Mouse (Mus musculus) limb, embryonic 12.5 days (tissue): ENCODE measurements around the gene Vil1. TPM values are rescaled to one million over a fixed set of nuclear protein-coding genes. Genes with fewer than 3 reads are reported as not detected.
A peak's percentile ranks its signal among the peaks of the same experiment; 100 is the strongest.

Experiments
- ATAC-seq: fragments of 200-750 bp; cut with Nextera tagmentation; 2 replicates; pipeline ENCODE4 v1.8.0; 2017; ENCODE audit warnings: low read depth, moderate TSS enrichment; ENCODE audit not compliant: insufficient number of reproducible peaks, insufficient read depth, low FRiP score, low TSS enrichment
- H3K27ac ChIP-seq: fragments of 300-500 bp; sonication (generic); 2 replicates; pipeline ENCODE4 v1.5.1; 2016; ENCODE audit warnings: mild to moderate bottlenecking, moderate library complexity
- H3K27me3 ChIP-seq: fragments of 300-500 bp; sonication (generic); 2 replicates; pipeline ENCODE4 v1.6.1; 2016; ENCODE audit warnings: mild to moderate bottlenecking, moderate library complexity
- H3K36me3 ChIP-seq: fragments of 300-500 bp; sonication (generic); 2 replicates; pipeline ENCODE4 v1.6.1; 2016; ENCODE audit warnings: mild to moderate bottlenecking, moderate library complexity
- H3K4me1 ChIP-seq: fragments of 300-500 bp; sonication (generic); replicated peaks from 2 replicates; pipeline ENCODE4 v1.6.1; 2016
- H3K4me2 ChIP-seq: fragments of 300-500 bp; sonication (generic); 2 replicates; pipeline ENCODE4 v1.6.1; 2016; ENCODE audit warnings: mild to moderate bottlenecking, moderate library complexity
- H3K4me3 ChIP-seq: fragments of 300-500 bp; sonication (generic); replicated peaks from 2 replicates; pipeline ENCODE4 v1.5.1; 2016; ENCODE audit warnings: mild to moderate bottlenecking
- H3K9ac ChIP-seq: fragments of 300-500 bp; sonication (generic); replicated peaks from 2 replicates; pipeline ENCODE4 v1.6.1; 2016; ENCODE audit warnings: mild to moderate bottlenecking, moderate library complexity
- H3K9me3 ChIP-seq: fragments of 300-500 bp; sonication (generic); 2 replicates; pipeline ENCODE4 v1.6.1; 2016; ENCODE audit warnings: mild to moderate bottlenecking, moderate library complexity
- WGBS: fragments of 180-500 bp; shearing (Covaris S2); methylation state at CpG from one replicate; pipeline ENCODE4 v1.1.7; 2016; 5-methylcytosine and 5-hydroxymethylcytosine counted together
- polyA plus RNA-seq: library from polyadenylated mRNA; unstranded; fragments of >200 nt; fragmentation: Nextera tagmentation; extraction: Ambion mirVana; gene quantifications from 2 replicates; pipeline ENCODE4 v1.2.1, GENCODE M21; 2016

Vil1 gene
- polyA plus RNA-seq, result 0.19 TPM in 2 replicates

DNA sequence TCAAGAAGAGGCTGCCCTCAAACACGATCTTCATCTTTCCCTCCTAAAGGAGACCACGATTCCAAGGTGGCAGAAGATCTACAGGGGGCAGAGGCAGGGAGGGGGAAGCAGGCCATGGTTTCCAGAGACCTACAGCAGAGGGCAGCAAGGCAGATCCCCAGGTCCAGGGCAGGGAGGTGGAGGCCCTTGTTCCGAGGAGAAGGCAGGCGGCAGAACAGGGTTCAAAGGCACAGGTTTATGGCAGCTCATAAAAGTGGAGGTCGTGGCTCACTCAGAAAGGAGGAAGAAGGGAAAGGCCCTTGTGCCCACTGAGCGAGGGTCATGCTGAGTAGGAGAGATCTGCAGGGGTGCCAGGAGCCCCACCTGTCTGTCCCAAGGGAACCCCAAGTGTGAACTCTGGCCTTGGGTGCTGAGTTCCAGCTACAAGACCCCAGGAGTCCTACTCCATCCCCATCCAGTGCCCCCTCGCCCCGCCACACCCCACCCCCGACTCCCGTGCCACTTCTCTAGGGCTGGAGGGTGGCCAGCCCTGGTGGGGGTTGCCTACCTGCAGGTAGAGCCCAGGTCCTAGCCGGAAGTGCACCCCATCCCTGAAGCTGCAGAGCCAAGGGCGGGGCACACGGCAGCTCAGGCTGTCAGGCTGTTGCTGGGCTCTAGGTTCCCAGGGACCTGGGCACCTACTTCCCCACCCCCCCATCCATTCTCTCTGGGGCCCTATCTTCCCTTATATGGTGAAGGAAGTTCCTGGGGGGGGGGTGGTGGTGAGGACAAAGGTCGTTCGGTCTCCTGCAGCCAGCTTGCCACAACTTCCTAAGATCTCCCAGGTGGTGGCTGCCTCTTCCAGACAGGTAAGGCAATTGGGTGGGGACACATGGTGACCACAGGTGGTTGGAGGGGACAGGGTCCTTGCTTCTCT, at the start of gene Vil1:
TSS of gene Vil1 (plus strand) at position 788 of the 916 bp plus-strand sequence.
- Histone ChIP-seq H3K9me3 (no peaks in the 10 kb centered on the region), H3K4me1 (peaks cover 11% of the 10 kb centered on the region), H3K4me3 (no peak within 1 kb of the TSS), H3K27ac (no peak within 1 kb of the TSS), H3K36me3 (no peaks in the 10 kb centered on the region), H3K9ac (no peak within 1 kb of the TSS), H3K27me3 (0 out of 2 replicates have a peak, but pooled peaks cover 5% of the 10 kb centered on the region), H3K4me2 (no peak within 1 kb of the TSS)
- 33% methylated on average over 15 of the region's 15 CpGs for WGBS
- 0 out of 2 replicates have a peak, but pooled peaks have one; percentile 29 for ATAC-seq

DNA sequence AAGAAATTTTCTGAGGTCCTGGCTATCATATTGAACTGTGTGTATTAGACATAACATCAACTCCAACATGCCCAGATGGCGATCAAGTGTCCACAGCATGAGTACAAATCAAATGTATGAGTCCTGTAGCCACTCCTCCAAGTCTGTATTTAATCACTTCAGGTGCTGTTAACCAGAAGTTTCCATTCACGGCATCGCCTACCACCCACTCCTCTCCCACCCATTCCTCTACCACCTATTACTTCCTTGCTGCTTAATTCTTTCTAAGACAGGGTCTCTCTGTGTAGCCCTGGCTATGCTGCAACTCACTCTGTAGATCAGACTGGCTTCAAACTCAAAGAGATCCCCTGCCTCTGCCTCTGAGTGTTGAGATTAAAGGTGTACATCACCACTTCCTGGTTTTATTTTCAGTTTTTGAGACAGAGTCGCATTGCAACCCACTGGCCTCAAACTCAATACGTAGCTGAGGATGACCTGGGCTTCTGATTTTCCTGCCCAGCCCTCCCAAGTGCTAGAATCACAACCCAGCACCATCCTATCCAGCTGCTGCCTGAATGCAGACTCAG, 49.1 kb upstream of the Vil1 start:
- H3K9me3 ChIP-seq, result no peaks in the 10 kb centered on the region
- 75% methylated on average over 5 of the region's 5 CpGs for WGBS
- no peak overlapping the region for H3K4me3 ChIP-seq
- H3K27me3 ChIP-seq, result no peaks in the 10 kb centered on the region
- H3K4me2 ChIP-seq, result no peak overlapping the region
- H3K9ac ChIP-seq, result no peak overlapping the region
- no peaks in the 10 kb centered on the region for H3K36me3 ChIP-seq
- H3K4me1 ChIP-seq, result peaks cover 16% of the 10 kb centered on the region
- peak overlapping the region; percentile 50; the same call in 1 of the 2 replicates for H3K27ac ChIP-seq
- ATAC-seq, result no peak

DNA sequence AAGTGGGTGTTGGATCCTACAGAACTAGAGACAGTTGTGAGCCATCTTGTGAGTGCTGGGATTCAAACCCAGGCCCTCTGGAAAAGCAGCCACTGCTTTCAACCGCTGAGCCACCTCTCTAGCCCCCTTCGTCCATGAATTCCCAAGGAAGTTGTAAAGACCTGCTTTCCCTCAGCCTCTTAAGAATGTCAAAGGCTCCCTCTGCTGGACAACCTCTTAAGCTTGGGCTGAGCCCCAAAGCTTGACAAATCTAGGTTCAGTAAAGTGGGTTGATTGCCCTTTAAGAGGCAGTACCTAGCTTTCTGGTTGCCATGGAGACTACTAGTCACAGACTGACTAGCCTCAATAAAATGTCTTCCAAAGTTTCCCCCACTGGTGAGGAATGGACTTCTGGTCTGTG, 47.4 kb upstream of the Vil1 start, which contains the start of gene Catip:
TSS of gene Catip (plus strand) at position 297 of the 400 bp plus-strand sequence.
- Histone ChIP-seq H3K4me1 (peaks cover 16% of the 10 kb centered on the region), H3K9ac (peak within 1 kb of the TSS; percentile 23; the same call in 1 of the 2 replicates), H3K36me3 (no peaks in the 10 kb centered on the region), H3K4me2 (peak within 1 kb of the TSS; percentile 38), H3K27ac (peak within 1 kb of the TSS; percentile 77), H3K27me3 (no peaks in the 10 kb centered on the region), H3K4me3 (peak within 1 kb of the TSS; percentile 7; the same call in 1 of the 2 replicates), H3K9me3 (no peaks in the 10 kb centered on the region)
- 0% methylated on average over 2 of the region's 2 CpGs for WGBS
- ATAC-seq, result peak; percentile 85

GRCm38 (mm10) chr1:74362325-74363229, 46.6 kb upstream of the Vil1 start:
- Histone ChIP-seq H3K4me3 (peak overlapping the region; percentile 7; the same call in 1 of the 2 replicates), H3K4me1 (peaks cover 16% of the 10 kb centered on the region), H3K36me3 (no peaks in the 10 kb centered on the region), H3K27me3 (0 out of 2 replicates have a peak, but pooled peaks cover under 1% of the 10 kb centered on the region), H3K9ac (peak overlapping the region; percentile 23; the same call in 1 of the 2 replicates), H3K4me2 (peak overlapping the region; percentile 38), H3K9me3 (no peaks in the 10 kb centered on the region), H3K27ac (peak overlapping the region; percentile 77)
- WGBS, result 59% methylated on average over 17 of the region's 17 CpGs
- ATAC-seq, result peak; percentile 18; the same call in 1 of the 2 replicates

GRCm38 (mm10) chr1:74363437-74363836, 45.7 kb upstream of the Vil1 start:
- H3K9me3 ChIP-seq, result no peaks in the 10 kb centered on the region
- H3K36me3 ChIP-seq, result no peaks in the 10 kb centered on the region
- H3K27me3 ChIP-seq, result peaks cover 5% of the 10 kb centered on the region; the same call in 1 of the 2 replicates
- H3K4me3 ChIP-seq, result no peak overlapping the region
- H3K9ac ChIP-seq, result no peak overlapping the region
- 0 out of 2 replicates have a peak overlapping the region, but pooled peaks have one; percentile 35 for H3K27ac ChIP-seq
- no peak for ATAC-seq
- no peak overlapping the region for H3K4me2 ChIP-seq
- H3K4me1 ChIP-seq, result peaks cover 24% of the 10 kb centered on the region
- WGBS, result 60% methylated on average over 5 of the region's 5 CpGs

GRCm38 (mm10) chr1:74364270-74364669, 44.9 kb upstream of the Vil1 start:
- WGBS, result 71% methylated on average over 8 of the region's 8 CpGs
- no peak for ATAC-seq
- H3K4me1 ChIP-seq, result peaks cover 25% of the 10 kb centered on the region
- no peak overlapping the region for H3K4me3 ChIP-seq
- no peak overlapping the region for H3K4me2 ChIP-seq
- no peak overlapping the region for H3K9ac ChIP-seq
- H3K36me3 ChIP-seq, result no peaks in the 10 kb centered on the region
- peaks cover 5% of the 10 kb centered on the region; the same call in 1 of the 2 replicates for H3K27me3 ChIP-seq
- no peak overlapping the region for H3K27ac ChIP-seq
- no peaks in the 10 kb centered on the region for H3K9me3 ChIP-seq

DNA sequence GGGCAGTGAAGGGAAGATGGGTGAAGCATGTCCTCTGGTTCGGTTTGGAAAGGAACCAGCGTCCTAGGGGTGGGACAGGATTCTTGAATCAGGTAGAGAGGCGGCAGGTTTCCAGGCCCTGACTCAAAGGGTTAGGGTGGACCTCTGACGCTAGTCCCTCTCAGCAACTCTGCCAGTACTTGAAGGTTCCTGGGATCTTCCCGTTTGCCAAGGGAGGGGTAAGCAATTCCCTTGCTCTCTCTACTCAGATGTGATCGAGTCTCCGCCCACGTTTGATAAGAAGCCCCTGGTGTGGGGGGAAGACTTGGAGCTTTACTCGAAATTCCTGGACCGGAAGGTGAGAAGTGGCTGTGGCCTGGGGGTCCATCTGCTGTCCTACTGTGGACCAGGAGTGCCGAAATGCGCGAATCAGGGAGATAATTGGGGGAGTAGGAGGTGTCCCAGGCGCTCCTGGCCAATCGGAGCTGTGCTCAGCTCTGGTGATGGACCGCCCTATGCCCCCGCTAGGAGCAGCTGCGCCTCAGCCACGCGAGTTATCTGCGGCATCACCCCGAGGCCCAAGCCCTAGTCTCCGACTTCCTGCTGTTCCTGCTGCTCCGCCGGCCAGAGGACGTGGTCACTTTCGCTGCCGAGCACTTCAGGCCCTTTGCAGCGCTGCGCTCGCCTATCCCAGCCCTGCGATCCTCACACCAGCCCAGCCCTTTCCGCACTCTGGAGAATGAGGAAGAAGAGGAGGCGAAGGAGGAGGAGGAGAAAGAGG, 41.1 kb upstream of the Vil1 start:
- H3K27me3 ChIP-seq, result peaks cover 5% of the 10 kb centered on the region; the same call in 1 of the 2 replicates
- peak; percentile 63; the same call in 1 of the 2 replicates for ATAC-seq
- no peak overlapping the region for H3K27ac ChIP-seq
- 14% methylated on average over 34 of the region's 34 CpGs for WGBS
- H3K4me2 ChIP-seq, result peak overlapping the region; percentile 66
- H3K4me3 ChIP-seq, result peak overlapping the region; percentile 37
- peak overlapping the region; percentile 59 for H3K9ac ChIP-seq
- H3K4me1 ChIP-seq, result peaks cover 11% of the 10 kb centered on the region
- no peaks in the 10 kb centered on the region for H3K36me3 ChIP-seq
- no peaks in the 10 kb centered on the region for H3K9me3 ChIP-seq

DNA sequence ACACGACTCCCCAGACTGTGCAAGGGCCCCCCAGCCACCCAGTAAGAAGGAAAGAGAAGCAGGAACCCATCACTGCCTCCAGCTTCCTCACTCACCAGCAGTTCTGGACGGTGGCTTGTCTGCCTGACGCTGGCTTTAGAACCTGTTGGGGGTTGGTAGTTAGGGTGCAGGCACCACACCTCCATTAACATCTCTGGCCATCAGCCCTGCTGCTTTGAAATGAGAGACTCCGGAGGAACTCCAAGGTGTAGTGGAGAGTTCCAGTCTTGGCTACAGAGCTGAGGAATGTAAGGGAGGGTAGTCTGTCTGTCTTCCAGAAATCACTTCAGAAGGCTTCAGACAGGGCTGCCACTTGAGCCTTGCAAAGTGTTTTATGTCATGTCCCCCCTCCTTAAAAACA, 39.1 kb upstream of the Vil1 start:
- H3K4me3 ChIP-seq, result no peak overlapping the region
- ATAC-seq, result no peak
- H3K27ac ChIP-seq, result no peak overlapping the region
- H3K27me3 ChIP-seq, result peaks cover 5% of the 10 kb centered on the region; the same call in 1 of the 2 replicates
- H3K9ac ChIP-seq, result no peak overlapping the region
- H3K4me2 ChIP-seq, result no peak overlapping the region
- WGBS, result 35% methylated on average over 4 of the region's 4 CpGs
- no peaks in the 10 kb centered on the region for H3K9me3 ChIP-seq
- peaks cover 10% of the 10 kb centered on the region for H3K4me1 ChIP-seq
- no peaks in the 10 kb centered on the region for H3K36me3 ChIP-seq

DNA sequence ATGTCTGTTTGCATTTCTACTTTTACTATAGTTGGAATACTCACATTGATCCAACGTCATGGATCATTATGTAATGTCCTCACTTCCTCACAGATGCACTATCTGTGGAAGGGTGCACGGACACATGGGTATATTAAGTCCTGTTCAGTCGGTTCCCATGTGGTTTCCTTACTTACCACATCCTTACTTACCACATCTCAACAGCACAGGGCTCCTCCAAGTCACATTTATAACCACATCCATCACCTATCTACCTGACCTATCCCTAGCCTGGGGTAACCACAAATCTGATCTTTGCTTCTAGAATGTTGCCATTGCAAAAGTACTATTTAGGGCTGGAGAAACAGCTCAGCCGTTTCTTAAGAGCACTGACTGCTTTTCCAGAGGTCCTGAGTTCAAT, 35.8 kb upstream of the Vil1 start:
- WGBS, result 70% methylated on average over 4 of the region's 4 CpGs
- Histone ChIP-seq H3K36me3 (no peaks in the 10 kb centered on the region), H3K4me2 (no peak overlapping the region), H3K4me1 (peaks cover 19% of the 10 kb centered on the region), H3K9me3 (no peaks in the 10 kb centered on the region), H3K27ac (no peak overlapping the region), H3K27me3 (no peaks in the 10 kb centered on the region), H3K4me3 (no peak overlapping the region), H3K9ac (no peak overlapping the region)
- ATAC-seq, result no peak

DNA sequence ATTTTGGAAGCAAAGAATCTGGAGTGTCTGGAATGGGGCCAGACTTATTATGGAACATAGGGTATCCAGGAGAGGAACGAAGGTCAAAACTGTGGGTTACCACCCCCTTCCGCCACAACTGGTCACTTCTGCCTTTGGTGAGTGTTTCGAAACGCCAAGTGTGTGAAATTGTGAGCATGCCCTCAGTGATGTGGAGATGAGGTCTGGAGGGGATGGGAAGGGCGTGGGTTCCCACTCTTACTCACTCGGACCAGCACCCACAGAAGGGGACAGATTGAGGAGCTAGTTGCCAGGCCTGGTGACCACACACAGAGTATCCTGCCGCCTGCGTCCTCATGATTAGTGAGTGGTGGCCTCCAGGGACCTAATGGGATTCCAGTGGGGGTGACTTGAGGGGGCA, 34.2 kb upstream of the Vil1 start, which contains the start of gene Slc11a1:
TSS of gene Slc11a1 (plus strand) at position 216 of the 400 bp plus-strand sequence.
- no peak for ATAC-seq
- no peak within 1 kb of the TSS for H3K4me2 ChIP-seq
- H3K4me3 ChIP-seq, result no peak within 1 kb of the TSS
- H3K4me1 ChIP-seq, result peaks cover 17% of the 10 kb centered on the region
- H3K9me3 ChIP-seq, result no peaks in the 10 kb centered on the region
- H3K27ac ChIP-seq, result no peak within 1 kb of the TSS
- H3K9ac ChIP-seq, result no peak within 1 kb of the TSS
- no peaks in the 10 kb centered on the region for H3K27me3 ChIP-seq
- WGBS, result 68% methylated on average over 8 of the region's 8 CpGs
- no peaks in the 10 kb centered on the region for H3K36me3 ChIP-seq
